Mouse (Mus musculus): ENCODE results near the gene Zkscan7.
A peak's percentile ranks its signal among the peaks of the same experiment; 100 is the strongest.
"Not testable (repeated sequence)": the region's sequence is repeated elsewhere in the genome, so short reads cannot be mapped to it uniquely, and the experiment has no call there.

The Zkscan7 gene

DNA sequence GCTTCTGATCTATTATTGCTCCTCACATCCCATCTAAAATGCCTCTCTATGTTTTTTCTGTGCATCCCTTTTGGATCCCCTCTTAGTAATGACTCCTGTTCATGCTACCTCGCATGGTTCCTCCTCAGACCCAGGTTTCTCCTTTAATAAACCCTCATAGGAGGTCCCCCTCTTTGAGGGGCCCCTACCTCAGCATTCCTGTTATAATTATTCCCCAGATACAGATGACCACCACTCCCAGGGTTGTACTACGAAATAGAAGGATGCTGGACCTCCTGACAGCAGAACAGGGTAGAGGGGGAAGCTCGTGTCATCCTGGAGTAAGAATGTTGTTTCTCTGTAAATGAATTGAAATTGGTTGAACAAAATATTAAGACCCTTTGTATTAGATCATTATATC, at the start of gene Zkscan7:
TSS of gene Zkscan7 (plus strand) at position 301 of the 400 bp plus-strand sequence.
- no peak for DNase-seq

DNA sequence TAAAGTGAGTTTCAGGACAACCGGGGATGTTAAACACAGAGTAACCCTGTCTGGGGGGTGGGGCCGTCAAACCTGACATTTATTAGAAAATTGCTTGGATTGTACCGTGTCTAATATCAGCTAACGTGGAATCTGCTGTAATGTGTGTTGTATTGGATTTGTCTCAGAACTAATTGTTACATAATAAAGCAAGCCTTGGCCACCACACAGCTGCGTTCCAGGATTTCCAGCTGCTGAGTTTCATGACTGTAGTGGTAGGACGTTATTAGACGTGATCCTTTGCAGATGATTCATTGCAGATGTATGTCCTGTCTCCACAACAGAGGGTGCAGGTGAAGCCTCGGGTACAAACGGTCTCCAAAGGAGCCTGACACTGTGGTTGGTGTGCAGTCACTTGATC, 49.4 kb upstream of the Zkscan7 start:
- DNase-seq = no peak

DNA sequence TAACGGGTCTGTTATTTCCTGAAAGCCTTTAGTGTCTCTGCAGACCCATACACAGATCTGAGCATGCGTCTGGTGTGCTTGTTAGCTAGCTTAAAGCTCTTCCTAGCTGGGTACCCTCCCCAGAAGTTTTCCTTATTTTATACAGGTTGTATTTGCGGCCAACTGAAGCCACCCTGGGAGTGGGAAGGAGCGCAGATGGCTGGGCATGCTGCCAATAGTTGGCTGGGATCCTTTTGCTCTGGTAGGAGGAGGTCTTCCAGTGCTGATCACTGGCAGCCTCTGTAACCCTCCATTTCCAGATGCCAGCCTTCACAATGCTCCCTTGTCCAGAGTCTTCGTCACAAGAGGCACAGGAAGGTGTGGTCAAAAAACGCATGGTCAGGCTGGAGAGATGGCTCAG, 48.7 kb upstream of the Zkscan7 start:
- peak; percentile 74 for DNase-seq

DNA sequence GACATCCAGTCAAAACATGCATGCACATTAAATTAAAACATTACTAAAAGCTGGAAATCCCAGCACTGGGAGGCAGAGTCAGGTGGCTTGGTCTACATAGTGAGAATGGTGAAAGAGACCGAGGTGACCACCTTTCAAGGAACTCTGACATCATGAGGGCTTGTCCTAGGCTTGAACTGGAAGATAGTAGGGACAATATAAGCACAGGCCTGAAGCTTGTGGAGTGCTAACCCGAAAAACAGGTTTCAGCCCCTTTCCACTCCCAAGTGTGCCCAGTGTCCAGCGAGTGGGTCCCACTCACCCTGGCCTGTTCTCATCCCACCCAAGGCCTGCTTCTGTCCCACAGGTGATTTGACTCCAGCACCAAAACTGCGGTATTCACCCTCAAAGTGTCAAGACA, 48.3 kb upstream of the Zkscan7 start:
- no peak for DNase-seq

DNA sequence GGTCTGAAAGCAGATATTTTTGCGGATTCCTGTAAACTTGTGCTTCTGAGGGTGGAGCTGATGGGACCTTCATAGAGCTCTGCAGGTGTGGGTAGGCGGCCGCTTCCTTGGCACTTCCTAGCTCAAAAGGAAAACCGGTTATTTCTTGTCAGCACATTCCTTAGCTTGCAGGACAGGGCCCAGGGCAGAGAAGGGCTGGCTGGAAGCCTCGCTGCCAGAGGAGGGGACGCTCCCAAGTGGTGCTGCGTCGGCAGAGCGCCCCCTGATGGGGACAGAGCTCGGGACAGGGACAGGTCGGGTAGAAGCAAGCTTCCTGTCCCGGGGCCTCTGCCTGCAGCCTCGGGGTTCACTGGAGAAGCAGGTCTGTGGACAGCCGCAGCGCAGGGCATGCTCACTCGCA, 47.8 kb upstream of the Zkscan7 start:
- peak; percentile 26 for DNase-seq

DNA sequence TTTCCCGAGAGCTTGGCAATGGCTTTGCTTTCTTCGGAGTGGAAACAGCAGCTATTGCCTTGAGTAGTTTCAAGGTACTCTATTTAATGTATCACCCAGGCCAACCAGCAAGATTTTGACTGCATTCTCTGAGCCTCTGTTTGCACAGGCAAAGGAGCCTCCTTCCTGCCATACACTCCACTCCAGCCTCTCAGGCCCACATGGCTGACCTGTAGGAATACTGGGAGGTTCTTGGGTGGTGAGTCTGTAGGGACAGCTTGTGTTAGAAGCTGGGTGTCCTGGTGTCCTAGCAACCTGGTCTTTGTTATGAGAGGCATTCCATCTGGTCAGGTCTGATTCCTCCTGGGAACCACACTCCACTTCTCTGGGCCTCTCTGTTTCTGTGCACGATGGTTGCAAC, 41.7 kb upstream of the Zkscan7 start, which contains the start of gene Gm35549:
TSS of gene Gm35549 (minus strand) at position 276 of the 400 bp plus-strand sequence.
- no peak for DNase-seq

DNA sequence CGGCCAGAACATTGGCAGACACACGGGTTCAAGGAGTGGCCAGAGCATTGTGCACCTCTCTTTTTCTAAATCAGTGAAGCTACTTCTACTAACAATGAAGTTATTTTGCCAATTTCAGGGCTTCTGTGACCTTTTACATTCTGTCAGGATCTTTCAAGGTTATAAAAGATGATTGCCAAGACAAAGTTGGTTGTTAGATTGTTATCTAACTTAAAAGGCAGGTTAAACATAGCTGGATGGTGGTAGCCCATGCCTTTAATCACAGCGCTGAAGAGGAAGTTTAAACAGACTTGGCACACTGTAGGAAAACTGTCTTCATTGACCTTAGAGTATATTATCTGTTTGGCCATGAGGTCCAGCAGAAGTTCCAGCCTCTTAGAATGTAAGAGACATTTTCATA, 39.9 kb upstream of the Zkscan7 start:
- DNase-seq = no peak

DNA sequence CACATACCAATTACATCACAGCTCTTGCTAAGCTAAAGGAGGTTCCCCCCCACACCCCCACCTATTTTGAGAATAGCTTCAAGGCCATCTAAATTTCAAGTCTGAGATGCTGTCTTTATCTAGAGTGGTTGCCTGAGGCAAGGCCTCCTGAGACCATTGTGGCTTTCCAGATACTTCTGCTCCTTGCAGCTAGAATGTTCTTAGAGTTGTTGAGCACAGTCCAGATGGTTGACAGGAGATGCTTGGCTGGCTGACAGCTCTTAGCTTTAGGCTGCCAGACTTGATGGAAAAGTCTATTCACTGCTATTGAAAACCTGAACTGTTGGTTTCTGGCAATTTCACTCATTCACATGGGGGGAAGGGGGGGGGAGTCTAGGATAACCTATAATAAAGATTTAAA, 39.3 kb upstream of the Zkscan7 start:
- DNase-seq = peak; percentile 28

DNA sequence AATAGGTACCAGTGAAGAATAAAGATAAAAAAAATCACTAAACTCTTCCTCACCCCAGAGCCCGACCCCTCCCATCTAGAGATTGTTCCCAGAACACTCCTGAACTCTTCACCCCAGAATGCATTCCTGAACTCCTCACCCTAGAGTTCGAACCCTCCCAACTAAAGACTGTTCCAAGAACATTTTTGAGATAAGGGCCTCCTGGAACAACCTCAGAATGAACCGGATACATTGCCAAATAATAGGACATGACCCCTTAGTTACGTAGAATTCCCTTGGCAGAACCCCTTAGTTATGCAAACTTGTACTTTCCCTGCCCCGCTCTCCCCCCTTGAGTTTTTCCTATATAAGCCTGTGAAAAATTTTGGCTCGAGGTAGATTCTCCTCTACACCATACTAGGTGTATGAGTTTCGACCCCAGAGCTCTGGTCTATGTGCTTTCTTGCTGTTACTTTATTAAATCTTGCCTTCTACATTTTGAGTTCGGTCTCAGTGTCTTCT, 37.6 kb upstream of the Zkscan7 start:
- not testable (repeated sequence) for DNase-seq

DNA sequence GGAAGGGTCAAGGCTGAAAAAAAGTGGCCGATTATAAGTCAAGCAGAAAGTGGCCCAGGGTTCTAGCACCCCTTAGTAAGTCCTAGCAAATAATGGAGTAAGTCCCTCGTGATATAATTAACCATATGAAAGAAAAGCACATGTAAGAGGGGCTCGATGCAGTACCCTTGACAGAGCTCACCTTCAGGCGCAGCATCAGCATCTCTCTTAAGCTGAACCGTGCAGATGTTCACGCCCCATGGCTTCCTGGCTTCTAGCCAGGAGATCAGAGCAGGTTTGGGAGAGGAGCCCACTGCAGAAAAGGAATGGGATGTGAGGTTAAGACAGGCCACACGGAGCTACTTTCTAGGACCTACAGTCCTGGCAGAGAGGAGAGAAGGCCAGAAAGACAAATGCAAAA, 31.0 kb upstream of the Zkscan7 start:
- DNase-seq = no peak

DNA sequence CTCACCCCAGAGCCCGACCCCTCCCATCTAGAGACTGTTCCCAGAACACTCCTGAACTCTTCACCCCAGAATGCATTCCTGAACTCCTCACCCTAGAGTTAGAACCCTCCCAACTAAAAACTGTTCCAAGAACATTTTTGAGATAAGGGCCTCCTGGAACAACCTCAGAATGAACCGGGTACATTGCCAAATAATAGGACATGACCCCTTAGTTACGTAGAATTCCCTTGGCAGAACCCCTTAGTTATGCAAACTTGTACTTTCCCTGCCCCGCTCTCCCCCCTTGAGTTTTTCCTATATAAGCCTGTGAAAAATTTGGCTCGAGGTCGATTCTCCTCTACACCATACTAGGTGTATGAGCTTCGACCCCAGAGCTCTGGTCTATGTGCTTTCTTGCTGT, 30.3 kb upstream of the Zkscan7 start:
- not testable (repeated sequence) for DNase-seq

DNA sequence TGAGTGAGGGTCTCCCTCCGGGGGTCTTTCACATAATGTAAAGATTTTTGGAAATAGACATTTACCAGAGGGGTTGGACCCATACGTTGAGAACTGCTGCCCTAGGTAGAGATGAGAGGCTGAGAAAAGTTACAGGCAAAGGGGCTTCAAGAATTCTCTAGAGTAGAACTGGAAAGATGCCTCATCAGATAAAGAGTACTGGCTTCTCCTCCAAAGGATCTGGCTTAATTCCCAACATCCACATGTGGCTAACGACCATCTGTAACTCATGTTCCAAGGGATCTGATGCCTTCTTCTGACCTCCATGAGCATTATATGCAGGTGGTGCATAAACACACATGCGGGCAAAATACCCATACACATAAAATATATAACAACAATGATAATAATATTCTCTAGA, 29.9 kb upstream of the Zkscan7 start:
- DNase-seq = no peak

DNA sequence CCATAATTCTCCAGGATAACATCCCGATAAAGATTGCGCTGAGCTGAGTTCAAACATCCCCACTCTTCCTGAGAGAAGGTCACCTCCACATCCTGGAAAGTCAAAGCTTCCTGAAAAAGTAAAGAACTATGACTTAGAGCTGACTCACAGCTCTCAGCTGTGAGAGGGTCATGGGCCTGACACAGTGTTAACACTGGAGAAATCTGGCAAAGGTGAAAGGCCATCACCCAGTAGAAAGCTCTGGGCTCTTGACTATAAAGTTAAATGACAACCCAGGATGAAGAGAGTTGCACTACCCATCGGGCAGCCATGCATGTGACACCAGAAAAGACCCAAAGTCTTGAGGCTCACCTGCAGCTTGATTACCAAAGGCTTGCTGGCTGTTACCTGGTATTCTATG, 28.8 kb upstream of the Zkscan7 start:
- no peak for DNase-seq

DNA sequence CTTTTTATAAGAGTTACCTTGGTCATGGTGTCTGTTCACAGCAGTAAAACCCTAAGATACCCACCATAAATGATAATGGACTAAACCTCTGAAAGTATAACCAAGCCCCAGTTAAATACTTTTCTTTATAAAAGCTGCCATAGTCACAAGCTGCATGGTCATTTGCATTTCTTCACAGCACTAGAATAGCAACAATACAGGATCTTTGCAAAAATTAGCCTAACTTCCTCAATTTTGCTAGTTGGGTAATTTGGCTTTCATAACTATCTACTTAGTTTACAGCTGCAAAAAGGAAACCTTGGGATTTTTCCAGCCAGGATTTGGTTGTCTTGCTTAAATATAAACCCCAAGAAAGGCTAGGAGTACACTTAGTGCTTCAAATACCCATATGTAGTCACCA, 24.7 kb upstream of the Zkscan7 start:
- no peak for DNase-seq

DNA sequence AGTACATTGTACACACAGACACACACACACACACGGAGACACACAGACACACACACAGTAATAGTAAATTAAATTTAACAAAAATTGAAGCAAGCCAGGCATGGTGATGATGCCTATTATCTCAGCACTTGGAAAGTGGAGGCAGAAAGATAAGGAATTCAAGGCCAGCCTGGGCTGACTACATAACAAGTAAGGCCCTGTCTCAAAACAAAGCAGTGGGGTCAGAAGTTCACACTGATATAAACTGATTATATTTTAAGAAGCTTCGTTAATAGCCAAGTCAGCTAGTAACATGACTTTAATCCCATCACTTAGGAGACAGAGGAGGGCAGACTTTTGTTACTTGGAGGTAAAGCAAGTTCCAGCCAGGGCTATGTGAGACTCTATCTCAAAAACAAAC, 21.8 kb upstream of the Zkscan7 start:
- no peak for DNase-seq

DNA sequence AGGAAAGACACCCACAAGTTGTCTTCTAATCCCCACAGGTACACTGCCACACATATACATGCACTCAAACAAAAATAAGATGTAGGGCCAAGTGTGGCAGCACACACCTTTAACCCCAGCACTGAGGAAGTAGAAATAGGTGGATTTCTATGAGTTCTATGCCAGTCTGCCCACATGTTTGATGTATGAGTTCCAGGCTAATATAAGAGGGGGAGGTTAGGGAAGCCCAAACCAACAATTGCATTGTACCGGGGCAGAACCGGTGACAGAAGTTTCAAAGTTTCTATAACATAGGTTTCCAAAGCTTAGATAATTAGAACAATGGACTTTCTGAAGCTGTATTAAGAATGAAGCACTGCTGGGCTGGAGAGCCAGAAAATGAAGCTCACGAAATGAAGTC, 20.6 kb upstream of the Zkscan7 start:
- DNase-seq = no peak

DNA sequence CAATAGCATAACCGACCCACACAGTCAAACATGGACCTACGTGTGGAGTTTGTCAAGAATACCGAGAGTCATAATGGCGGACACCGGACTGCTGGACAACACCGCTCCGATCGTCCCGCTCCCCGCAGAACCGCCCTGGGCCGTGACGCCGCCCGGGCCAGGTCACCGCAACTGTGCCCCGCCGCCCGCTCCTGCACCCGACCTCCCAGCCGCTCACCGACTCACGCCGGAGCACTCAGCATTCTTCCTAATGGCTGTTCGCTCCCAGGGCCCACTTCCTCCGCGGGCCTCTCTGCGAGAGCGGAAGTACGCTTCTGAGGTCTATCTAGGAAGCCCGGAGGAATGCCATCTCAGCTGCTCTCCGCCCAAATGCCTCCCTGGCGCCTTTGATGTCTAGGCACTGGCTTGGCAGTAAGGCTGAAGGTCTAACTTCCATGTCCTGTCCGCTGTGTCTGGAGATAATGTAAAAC, 19.8 kb upstream of the Zkscan7 start, which contains the start of gene Zfp445:
TSS of gene Zfp445 (minus strand) at position 310 of the 470 bp plus-strand sequence.
- peak; percentile 73 for DNase-seq

DNA sequence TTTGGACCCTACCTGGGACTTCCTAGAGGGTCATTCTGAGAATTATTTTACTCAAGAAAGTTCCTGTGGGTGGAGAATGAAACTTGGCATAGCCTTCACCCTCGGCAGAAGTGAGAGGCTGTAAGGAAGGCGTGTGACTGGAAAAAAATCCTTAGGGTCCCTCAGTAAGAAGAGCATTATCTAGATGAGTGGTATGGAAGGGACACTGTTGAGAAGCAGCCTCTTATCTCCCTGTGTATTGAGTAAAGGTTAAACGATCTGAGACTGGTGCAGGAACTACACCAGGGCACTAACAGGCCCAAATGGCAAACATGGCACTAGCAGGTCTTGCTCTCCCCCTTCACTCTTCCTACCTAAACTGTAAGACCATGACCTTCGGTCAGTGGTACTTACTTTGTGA, 19.3 kb upstream of the Zkscan7 start:
- no peak for DNase-seq

DNA sequence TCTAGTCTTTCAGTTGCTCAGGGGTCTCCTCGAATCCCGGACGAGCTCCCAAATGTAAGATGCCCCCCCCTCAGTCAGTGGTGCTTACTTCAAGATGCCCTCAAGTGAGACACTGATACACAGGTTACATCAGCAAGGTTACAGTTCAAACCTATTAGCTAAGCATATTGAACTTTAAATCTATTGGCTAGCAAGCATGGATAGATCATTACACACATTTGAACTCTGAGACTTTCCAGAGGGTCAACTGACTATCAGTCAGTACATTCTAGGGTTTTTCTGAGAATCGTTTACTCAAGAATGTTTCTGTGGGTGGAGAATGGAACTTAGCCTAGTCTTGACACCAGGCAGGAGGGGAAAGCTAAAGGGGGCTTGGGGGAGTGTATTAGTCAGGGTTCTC, 12.9 kb upstream of the Zkscan7 start:
- DNase-seq = no peak

DNA sequence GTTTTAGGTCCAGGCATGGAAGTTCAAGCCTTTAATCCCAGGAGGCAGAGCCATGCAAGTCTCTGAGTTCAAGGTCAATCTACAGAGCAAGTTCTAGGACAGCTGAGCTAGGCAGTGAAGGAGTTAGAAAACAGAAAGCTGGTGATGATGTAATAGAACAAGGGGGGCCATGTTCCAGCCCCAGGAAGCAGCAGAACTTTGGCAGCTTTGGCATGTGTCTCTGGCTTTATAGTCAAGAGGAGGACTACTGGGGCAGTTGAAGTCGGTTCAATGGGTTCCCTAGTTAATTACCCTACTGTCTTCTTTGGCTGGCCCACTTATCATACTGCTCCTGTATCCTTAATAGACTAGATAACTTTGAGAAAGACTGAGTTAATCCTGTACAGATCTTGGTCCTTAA, 10.8 kb upstream of the Zkscan7 start:
- DNase-seq = no peak

DNA sequence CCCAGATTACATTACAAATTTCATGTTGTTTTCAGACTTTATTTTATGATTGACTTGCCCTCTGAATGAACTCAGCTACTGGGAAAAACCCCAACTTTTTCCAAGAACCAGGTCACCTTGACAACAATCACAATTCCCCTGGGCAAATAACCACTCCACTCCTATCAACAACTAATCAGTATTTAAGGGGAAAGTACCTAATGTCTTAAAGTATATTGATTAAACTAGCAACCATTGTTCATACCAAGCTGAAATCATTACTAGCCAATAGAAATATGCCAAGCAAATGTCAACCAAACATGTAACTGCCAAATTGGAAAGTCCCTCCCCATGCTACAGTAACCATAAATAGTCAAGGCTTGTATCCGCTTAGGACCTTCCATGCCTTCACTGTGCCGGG, 10.3 kb upstream of the Zkscan7 start:
- DNase-seq = no peak

DNA sequence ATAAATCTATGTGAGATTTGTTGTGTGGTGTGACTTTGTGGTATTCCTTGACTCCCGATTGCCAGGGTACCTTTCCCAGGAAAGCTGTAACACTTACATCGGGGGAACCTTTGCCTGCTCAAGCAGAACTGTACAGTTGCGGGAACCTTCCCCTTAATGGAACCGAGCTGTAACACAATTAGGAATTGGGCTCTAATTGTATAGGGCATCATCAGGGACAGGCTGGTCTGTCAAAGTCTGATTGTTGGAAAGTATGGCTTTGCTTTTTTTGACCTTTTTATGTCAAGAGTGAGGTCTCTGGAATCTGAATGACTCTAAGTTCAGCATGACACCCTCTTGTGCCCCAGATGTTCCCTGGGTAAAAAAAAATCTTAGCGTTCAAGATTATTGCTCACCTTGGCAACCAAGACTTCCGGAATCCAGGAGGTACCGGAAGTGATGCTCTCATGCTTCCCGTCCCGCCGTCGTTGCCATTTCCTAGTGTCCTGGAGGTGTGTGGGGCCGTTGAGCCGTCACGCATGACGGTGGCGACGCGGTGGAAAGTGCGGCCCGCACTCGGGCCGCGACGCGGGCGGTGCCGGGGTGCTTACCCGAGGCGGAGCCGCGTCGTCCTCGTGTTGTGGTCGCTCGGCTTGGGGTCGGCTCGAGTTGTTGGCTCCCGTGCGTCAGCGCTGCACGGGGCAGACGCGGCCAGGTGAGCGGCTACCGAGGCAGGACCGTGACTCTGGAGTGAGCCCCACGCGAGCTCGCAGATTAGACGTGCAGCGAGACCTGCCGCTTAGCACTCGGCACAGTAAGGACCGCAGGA, 1.1 kb downstream of the Zkscan7 start:
- DNase-seq = peak; percentile 66

DNA sequence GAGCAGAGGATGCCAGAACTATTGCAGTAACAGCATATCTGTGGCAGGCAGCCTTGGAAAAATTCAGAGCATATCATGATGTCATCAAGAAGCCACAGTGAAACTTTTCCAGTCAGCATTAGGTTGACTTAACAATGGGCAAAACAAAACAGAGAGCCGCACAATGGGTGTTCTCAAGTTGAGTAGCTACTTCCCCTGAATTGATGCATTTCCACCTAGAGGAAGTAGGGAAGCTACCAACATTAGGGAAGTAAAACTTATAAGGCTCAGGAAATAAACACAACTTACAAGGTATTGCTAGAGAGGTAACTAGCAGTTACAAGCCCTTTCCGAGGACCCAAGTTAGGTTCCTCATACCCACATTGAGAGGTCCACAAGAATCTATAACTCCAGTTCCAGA, 15.6 kb downstream of the Zkscan7 start:
- no peak for DNase-seq

DNA sequence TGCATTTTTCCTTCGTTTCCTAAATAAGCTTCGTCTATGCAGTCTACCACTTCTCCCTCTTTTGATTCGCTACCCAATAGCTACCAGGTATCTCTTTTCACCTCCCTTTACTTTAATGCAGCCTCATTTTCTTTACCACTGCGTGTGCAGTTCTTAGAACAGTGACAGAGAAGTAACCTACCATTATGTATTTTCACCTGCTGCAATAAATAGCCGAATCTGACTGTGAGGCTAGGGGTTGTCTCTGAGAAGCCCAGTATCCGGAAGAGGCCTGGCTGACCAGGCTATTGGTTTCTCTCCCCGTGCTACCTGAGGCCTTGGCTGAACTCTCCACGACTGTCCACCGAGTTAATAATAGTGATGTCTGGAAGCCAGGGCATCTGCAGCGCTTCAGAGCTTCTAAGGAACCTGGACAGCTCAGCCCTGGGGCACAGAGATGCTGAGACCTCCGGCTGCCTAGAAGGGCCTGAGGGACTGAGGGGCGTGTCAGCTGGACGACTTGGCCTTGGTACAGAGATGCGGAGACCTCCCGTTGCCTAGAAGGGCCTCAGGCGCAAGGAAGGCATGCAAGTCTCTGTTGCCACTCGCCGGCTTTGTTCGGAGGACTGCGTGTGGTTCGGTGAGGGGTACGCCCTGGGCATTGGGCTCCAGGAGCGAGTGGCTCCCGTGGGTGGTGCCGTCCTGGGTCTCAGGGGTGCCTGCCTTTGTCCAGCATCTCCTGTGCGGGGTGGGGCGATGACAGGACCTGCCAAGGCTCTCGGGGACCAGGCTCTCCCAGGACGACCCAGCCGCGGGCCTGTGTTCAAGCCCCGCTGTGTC, 17.4 kb downstream of the Zkscan7 start:
- DNase-seq = peak; percentile 53
